Mouse (Mus musculus) left cerebral cortex, postnatal 4 days (tissue): ENCODE measurements around the gene Eml2. TPM values are rescaled to one million over a fixed set of nuclear protein-coding genes. Genes with fewer than 3 reads are reported as not detected.

ENCODE experiments used
- DNase-seq: peaks from one replicate; pipeline ENCODE4 v3.0.0-alpha.2; 2022
- intact Hi-C: fragments of 180-260 bp; cut with DNase I; formaldehyde crosslinking; loops from one replicate; pipeline ENCODE4 v1.15.1; 2025
- total RNA-seq, 2 experiments: library from RNA; stranded (reverse); gene quantifications; 2 replicates each; pipeline ENCODE4 v1.2.3; 2021

The Eml2 gene
- total RNA-seq, 2 experiments from 2014 or later: 102 to 106 TPM

- DNase-seq: no peak
- intact Hi-C loops: no loop called here
Observed at GRCm38 (mm10) chr7:19160115-19160514, 16.1 kb upstream of the Eml2 start.

GRCm38 (mm10) chr7:19162928-19163327, 13.3 kb upstream of the Eml2 start:
- intact Hi-C loops: no loop called here
- DNase-seq: no peak

GRCm38 (mm10) chr7:19163752-19164151, 12.5 kb upstream of the Eml2 start:
- no peak for DNase-seq
- intact Hi-C loops: no loop called here

- intact Hi-C loops: no loop called here
- no peak for DNase-seq
Observed at GRCm38 (mm10) chr7:19164189-19164588, 12.0 kb upstream of the Eml2 start.

- no peak for DNase-seq
- intact Hi-C loops: no loop called here
Observed at GRCm38 (mm10) chr7:19164978-19165377, 11.2 kb upstream of the Eml2 start.

GRCm38 (mm10) chr7:19165656-19166423, 10.4 kb upstream of the Eml2 start, which contains the start of gene Gipr:
Gipr (minus strand) TSS chr7:19166127.
- intact Hi-C loops: no loop called here
- no peak for DNase-seq

GRCm38 (mm10) chr7:19166990-19167389, 9.2 kb upstream of the Eml2 start:
- intact Hi-C loops: no loop called here

GRCm38 (mm10) chr7:19169506-19169905, 6.7 kb upstream of the Eml2 start:
- DNase-seq: no peak

More at GRCm38 (mm10) chr7:19166990-19167389, 9.2 kb upstream of the Eml2 start:
- DNase-seq: no peak

GRCm38 (mm10) chr7:19170142-19170541, 6.1 kb upstream of the Eml2 start:
- intact Hi-C loops: no loop called here
- DNase-seq: no peak

More at GRCm38 (mm10) chr7:19169506-19169905, 6.7 kb upstream of the Eml2 start:
- intact Hi-C loops: no loop called here

- no peak for DNase-seq
- intact Hi-C loops: no loop called here
Observed at GRCm38 (mm10) chr7:19171831-19172230, 4.4 kb upstream of the Eml2 start.

GRCm38 (mm10) chr7:19172874-19173273, 3.3 kb upstream of the Eml2 start:
- peak; percentile 93 for DNase-seq
- intact Hi-C loops: no loop called here

- intact Hi-C loops: no loop called here
- no peak for DNase-seq
Observed at GRCm38 (mm10) chr7:19176516-19176947, 311 bp downstream of the Eml2 start.

GRCm38 (mm10) chr7:19177216-19177615, 995 bp downstream of the Eml2 start:
- intact Hi-C loops: no loop called here
- DNase-seq: no peak

GRCm38 (mm10) chr7:19178035-19178434, 1.8 kb downstream of the Eml2 start:
- intact Hi-C loops: no loop called here
- DNase-seq: no peak

- intact Hi-C loops: no loop called here
- peak; percentile 75 for DNase-seq
Observed at GRCm38 (mm10) chr7:19178443-19179092, 2.3 kb downstream of the Eml2 start.

- intact Hi-C loops: no loop called here
- DNase-seq: peak; percentile 70
Observed at GRCm38 (mm10) chr7:19179173-19179572, 3.0 kb downstream of the Eml2 start.

- intact Hi-C loops: no loop called here
- no peak for DNase-seq
Observed at GRCm38 (mm10) chr7:19179936-19180335, 3.7 kb downstream of the Eml2 start.

GRCm38 (mm10) chr7:19180862-19181429, 4.7 kb downstream of the Eml2 start:
- intact Hi-C loops: no loop called here
- no peak for DNase-seq

GRCm38 (mm10) chr7:19184250-19184649, 8.0 kb downstream of the Eml2 start:
- intact Hi-C loops: no loop called here
- DNase-seq: no peak

GRCm38 (mm10) chr7:19184758-19185157, 8.5 kb downstream of the Eml2 start:
- intact Hi-C loops: no loop called here
- peak; percentile 45 for DNase-seq

- no peak for DNase-seq
- intact Hi-C loops: no loop called here
Observed at GRCm38 (mm10) chr7:19194676-19195075, 18.5 kb downstream of the Eml2 start.

GRCm38 (mm10) chr7:19196676-19197075, 20.5 kb downstream of the Eml2 start:
- no peak for DNase-seq
- intact Hi-C loops: no loop called here
